Mouse (Mus musculus) stomach, embryonic 14.5 days (tissue): ENCODE results near the gene Stard9. TPM values are rescaled to one million over a fixed set of nuclear protein-coding genes. Genes with fewer than 3 reads are reported as not detected.

Experiments used
- ATAC-seq: fragments of 200-750 bp; cut with Nextera tagmentation; 2 replicates; pipeline ENCODE4 v1.8.0; 2017; ENCODE audit warnings: low read depth, moderate TSS enrichment; ENCODE audit not compliant: insufficient number of reproducible peaks, insufficient read depth, low FRiP score
- H3K27ac ChIP-seq: fragments of 300-500 bp; sonication (generic); 2 replicates; pipeline ENCODE4 v1.5.1; 2014; ENCODE audit warnings: mild to moderate bottlenecking, low read length, moderate library complexity, mixed read lengths
- H3K27me3 ChIP-seq: fragments of 300-500 bp; sonication (generic); 2 replicates; pipeline ENCODE4 v1.6.1; 2014; ENCODE audit warnings: low read length, control low read depth, mixed read lengths; ENCODE audit not compliant: control insufficient read depth, insufficient read depth
- H3K36me3 ChIP-seq: fragments of 300-500 bp; sonication (generic); 2 replicates; pipeline ENCODE4 v1.6.1; 2014; ENCODE audit warnings: mild to moderate bottlenecking, control low read depth, low read length, moderate library complexity, mixed read lengths; ENCODE audit not compliant: control insufficient read depth, insufficient read depth
- H3K4me1 ChIP-seq: fragments of 300-500 bp; sonication (generic); 2 replicates; pipeline ENCODE4 v1.6.1; 2014; ENCODE audit warnings: low read length, control low read depth, mixed read lengths; ENCODE audit not compliant: control insufficient read depth, insufficient read depth
- H3K4me2 ChIP-seq: fragments of 300-500 bp; sonication (generic); replicated peaks from 2 replicates; pipeline ENCODE4 v1.6.1; 2014; ENCODE audit warnings: low read depth, low read length, control low read depth
- H3K4me3 ChIP-seq: fragments of 300-500 bp; sonication (generic); 2 replicates; pipeline ENCODE4 v1.5.1; 2014; ENCODE audit warnings: low read depth, low read length, control low read depth
- H3K9ac ChIP-seq: fragments of 300-500 bp; sonication (generic); replicated peaks from 2 replicates; pipeline ENCODE4 v1.6.1; 2014; ENCODE audit warnings: low read depth, mild to moderate bottlenecking, control low read depth, low read length, moderate library complexity, mixed read lengths
- H3K9me3 ChIP-seq: fragments of 300-500 bp; sonication (generic); 2 replicates; pipeline ENCODE4 v1.6.1; 2016; ENCODE audit warnings: low read depth, low read length, control low read depth; ENCODE audit not compliant: control insufficient read depth
- WGBS: fragments of 180-500 bp; shearing (Covaris S2); extraction: QIAGEN DNeasy Blood & Tissue Kit; methylation state at CpG from one replicate; pipeline ENCODE4 v1.1.7; 2014; 5-methylcytosine and 5-hydroxymethylcytosine counted together
- polyA plus RNA-seq: library from polyadenylated mRNA; unstranded; fragments of >200 nt; fragmentation: Nextera tagmentation; extraction: Ambion mirVana; gene quantifications from 2 replicates; pipeline ENCODE4 v1.2.1, GENCODE M21; 2014

Gene Stard9
- polyA plus RNA-seq, 1 experiment from 2014 or later = 10.5 TPM

DNA sequence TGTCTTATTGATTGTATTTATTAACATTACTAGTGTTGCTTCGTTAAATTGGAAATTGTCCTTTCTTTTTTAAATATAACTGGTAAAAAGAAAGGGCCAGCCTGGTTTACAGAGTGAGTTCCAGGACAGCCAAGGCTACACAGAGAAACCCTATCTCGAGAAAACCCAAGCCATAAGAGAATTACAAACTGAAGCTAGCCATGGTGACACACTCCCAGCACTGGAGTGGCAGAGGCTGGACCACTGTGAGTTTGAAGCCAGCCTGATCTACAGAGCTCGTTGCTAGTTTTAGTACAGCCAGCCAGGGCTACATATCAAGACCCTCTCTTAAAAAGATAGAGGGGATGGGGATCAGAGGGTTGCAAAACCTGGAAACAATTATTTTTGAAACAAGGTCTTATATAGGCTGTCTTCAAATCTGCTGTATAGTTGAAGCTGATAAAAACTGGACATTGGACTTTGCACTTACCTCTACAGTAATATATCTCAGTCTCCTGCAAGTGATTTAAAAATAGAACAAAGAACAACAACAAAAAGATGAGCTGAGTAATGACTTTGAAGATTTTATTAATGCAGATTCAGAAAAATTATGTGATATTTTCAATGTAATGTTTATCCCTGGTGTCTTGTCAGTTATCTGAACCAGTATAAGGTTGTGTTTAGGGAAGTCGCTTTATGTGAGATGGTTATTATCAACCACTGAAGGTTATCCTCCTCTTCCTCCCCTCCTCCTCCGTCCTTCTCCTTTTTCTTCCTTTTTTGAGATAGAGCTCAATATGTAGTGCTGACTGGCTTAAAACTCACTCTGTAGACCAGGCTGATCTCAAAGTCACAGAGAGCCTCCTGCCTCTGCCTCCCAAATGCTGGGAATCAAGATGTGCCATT lies 12.4 kb upstream of the Stard9 start:
- Histone ChIP-seq H3K36me3 (peaks cover 19% of the 10 kb centered on the region), H3K4me2 (no peak overlapping the region), H3K27ac (no peak overlapping the region), H3K27me3 (no peaks in the 10 kb centered on the region), H3K4me1 (no peaks in the 10 kb centered on the region), H3K9ac (no peak overlapping the region), H3K4me3 (no peak overlapping the region), H3K9me3 (no peaks in the 10 kb centered on the region)
- ATAC-seq = no peak
- 90% methylated on average over 5 of the region's 5 CpGs for WGBS

DNA sequence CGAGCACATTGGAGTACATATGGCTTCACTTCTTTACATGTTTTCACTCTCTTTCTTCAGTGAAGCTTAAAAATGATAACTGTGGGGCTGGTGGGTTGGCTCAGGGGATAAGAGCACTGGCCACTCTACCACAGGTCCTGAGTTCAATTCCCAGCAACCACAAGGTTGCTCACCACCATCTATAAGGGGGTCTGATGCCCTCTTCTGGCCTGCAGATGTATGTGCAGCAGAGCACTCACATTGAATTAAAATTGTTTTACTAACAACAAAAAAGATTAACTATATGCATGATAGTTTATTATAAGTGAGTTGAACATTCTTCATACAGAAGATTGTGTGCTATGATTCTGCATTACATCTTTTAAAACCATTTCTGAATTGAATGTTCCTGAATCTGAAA lies 9.4 kb upstream of the Stard9 start:
- Histone ChIP-seq H3K4me3 (no peak overlapping the region), H3K4me2 (no peak overlapping the region), H3K36me3 (peaks cover 19% of the 10 kb centered on the region), H3K9ac (no peak overlapping the region), H3K9me3 (no peaks in the 10 kb centered on the region), H3K27me3 (no peaks in the 10 kb centered on the region), H3K27ac (no peak overlapping the region), H3K4me1 (no peaks in the 10 kb centered on the region)
- no peak for ATAC-seq
- WGBS = 100% methylated on average over 1 of the region's 1 CpGs

DNA sequence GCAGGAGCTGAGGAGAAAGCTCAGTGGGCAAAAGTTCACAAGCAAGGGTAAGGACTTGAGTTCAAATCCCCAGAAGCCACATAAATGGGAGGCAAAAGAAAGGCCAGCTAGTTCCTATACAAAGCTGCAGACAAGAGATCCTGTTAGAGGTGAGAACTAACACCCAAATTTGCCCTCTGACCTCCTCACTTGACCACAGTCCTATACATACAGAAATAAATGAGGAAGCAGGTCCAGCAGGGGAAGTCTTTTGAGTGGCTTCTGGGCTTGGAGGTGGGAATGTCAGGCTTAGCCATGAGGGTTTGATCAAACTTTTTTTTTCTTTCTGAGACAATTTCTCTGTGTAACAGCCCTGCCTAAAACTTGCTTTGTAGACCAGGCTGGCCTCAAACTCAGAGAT lies 6.0 kb upstream of the Stard9 start:
- Histone ChIP-seq H3K4me3 (no peak overlapping the region), H3K36me3 (peaks cover 11% of the 10 kb centered on the region), H3K27me3 (no peaks in the 10 kb centered on the region), H3K9ac (no peak overlapping the region), H3K4me1 (no peaks in the 10 kb centered on the region), H3K4me2 (no peak overlapping the region), H3K9me3 (no peaks in the 10 kb centered on the region), H3K27ac (no peak overlapping the region)
- no peak for ATAC-seq

DNA sequence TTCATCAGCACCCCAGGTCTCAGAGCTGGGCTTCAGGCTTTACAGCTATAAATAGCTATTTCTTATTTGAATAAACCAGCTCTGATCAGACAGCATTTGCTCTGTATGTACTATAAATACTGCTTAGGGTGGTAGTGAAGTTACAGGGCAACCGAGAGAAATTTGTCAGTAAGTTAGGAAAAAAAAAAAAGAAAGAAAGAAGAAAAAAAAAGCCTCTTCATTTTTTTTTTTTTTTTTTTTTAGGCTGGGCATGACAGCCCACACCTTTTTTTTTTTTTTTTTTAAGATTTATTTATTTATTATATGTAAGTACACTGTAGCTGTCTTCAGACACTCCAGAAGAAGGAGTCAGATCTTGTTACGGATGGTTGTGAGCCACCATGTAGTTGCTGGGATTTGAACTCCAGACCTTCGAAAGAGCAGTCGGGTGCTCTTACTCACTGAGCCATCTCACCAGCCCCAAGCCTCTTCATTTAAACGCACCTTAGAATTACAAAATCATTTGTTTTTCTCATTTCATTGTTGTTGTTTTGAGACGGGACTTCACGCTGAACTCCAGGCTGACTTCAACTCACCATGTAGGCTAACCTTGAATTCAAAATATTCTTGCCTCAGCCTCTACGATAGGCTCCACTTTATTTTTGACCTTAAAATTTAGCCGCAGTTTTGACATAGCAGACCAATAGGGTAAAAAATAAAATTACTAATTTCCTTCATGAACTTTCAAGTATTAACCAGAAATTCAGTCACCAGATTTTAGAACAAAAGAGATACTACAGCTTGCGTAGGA lies 650 bp upstream of the Stard9 start:
- Histone ChIP-seq H3K4me2 (peak overlapping the region; percentile 29), H3K4me3 (peak overlapping the region; percentile 48), H3K9me3 (no peaks in the 10 kb centered on the region), H3K27ac (no peak overlapping the region), H3K27me3 (no peaks in the 10 kb centered on the region), H3K4me1 (0 out of 2 replicates have a peak, but pooled peaks cover 2% of the 10 kb centered on the region), H3K9ac (no peak overlapping the region), H3K36me3 (0 out of 2 replicates have a peak, but pooled peaks cover 2% of the 10 kb centered on the region)
- WGBS = 25% methylated on average over 10 of the region's 10 CpGs
- ATAC-seq = peak; percentile 8; the same call in 1 of the 2 replicates

DNA sequence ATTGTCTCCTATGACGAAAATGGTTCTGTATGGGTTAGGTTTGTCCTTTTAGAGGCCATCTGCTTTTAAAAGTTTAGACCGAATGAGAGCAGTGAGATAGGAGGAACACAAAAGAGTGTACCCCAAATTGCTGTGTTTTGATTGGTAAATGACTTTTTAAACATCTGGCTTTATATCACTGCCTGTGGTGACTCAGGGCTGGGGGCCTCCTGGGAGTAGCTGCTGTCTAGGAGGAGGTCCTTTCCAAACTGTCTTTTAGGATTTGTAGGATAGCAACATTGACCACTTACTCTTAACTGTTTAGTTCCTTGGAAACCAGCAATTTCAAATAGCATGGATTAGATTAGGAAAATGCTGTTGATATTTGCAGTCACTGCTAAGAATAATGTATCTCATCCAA lies 1.3 kb downstream of the Stard9 start:
- Histone ChIP-seq H3K4me1 (0 out of 2 replicates have a peak, but pooled peaks cover 2% of the 10 kb centered on the region), H3K4me2 (peak overlapping the region; percentile 74; the same call in 1 of the 2 replicates), H3K27ac (no peak overlapping the region), H3K9me3 (no peaks in the 10 kb centered on the region), H3K36me3 (peaks cover 2% of the 10 kb centered on the region; the same call in 1 of the 2 replicates), H3K4me3 (no peak overlapping the region), H3K9ac (no peak overlapping the region), H3K27me3 (no peaks in the 10 kb centered on the region)
- ATAC-seq = no peak
- WGBS = 73% methylated on average over 2 of the region's 2 CpGs

DNA sequence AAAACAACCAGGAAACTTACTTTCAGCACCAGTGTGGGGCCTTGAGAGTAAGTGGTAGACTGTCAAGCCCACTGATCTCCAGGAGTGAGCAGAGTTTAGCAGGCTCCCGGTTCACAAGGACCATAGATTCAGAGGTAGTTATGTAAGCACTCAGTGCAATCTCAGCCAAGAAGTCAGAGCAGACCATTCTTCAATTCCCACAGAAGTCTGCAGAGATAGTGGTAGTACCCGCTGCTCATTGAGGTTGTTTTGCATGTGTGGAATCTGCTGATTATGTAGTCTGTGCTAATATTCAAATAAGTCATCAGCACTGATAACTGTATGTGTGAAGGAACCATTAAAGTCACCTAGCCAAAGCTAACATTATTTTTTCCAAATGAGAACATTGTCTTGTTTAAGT lies 1.7 kb downstream of the Stard9 start:
- ATAC-seq = no peak
- Histone ChIP-seq H3K27me3 (no peaks in the 10 kb centered on the region), H3K9ac (no peak overlapping the region), H3K27ac (no peak overlapping the region), H3K9me3 (no peaks in the 10 kb centered on the region), H3K4me2 (0 out of 2 replicates have a peak overlapping the region, but pooled peaks have one; percentile 6), H3K36me3 (peaks cover 2% of the 10 kb centered on the region; the same call in 1 of the 2 replicates), H3K4me3 (no peak overlapping the region), H3K4me1 (0 out of 2 replicates have a peak, but pooled peaks cover 2% of the 10 kb centered on the region)
- 63% methylated on average over 2 of the region's 2 CpGs for WGBS

DNA sequence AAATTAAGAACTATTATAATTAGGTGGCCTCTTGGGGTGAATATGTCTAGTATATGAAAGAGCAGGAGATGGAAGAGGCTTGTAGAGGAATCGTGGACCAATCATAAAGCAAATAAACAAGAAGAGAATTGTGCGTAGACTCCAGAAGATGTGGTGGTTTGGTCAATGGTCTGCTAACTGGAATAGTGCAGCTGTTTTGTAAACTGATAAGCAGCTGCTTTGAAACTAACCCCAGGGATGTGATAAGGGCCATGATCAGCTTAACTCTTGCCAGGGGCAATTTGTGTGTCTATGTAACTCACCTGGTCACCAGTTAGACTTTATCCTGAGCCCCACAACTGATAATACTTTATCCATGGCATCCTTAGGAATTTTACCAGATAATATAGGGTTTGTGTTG lies 2.6 kb downstream of the Stard9 start:
- WGBS = 73% methylated on average over 2 of the region's 2 CpGs
- H3K4me2 ChIP-seq = no peak overlapping the region
- H3K27me3 ChIP-seq = no peaks in the 10 kb centered on the region
- no peaks in the 10 kb centered on the region for H3K9me3 ChIP-seq
- H3K4me3 ChIP-seq = no peak overlapping the region
- peaks cover 2% of the 10 kb centered on the region; the same call in 1 of the 2 replicates for H3K36me3 ChIP-seq
- H3K27ac ChIP-seq = no peak overlapping the region
- no peak overlapping the region for H3K9ac ChIP-seq
- H3K4me1 ChIP-seq = 0 out of 2 replicates have a peak, but pooled peaks cover 2% of the 10 kb centered on the region
- ATAC-seq = no peak

DNA sequence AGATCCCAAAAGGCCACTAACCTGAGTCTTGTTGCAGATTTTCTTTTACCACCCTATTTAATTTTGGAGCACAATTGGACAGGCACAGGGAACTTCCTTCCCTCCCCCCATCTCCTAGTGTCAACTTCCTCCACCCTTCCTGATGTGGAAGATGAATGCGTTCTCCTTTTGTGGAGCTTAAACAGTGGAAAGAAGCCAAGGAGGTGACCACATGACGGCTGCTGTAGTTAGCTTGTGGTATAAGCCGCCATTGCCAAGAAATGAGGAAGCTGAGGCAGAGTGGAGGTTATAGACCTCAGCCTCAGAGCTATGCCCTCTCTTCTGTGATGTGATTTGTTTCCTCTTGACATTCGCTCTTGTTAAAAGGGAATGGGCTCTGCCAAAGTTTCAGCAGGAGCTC lies 3.0 kb downstream of the Stard9 start:
- no peak overlapping the region for H3K4me3 ChIP-seq
- WGBS = 71% methylated on average over 4 of the region's 4 CpGs
- no peaks in the 10 kb centered on the region for H3K9me3 ChIP-seq
- H3K9ac ChIP-seq = no peak overlapping the region
- no peak overlapping the region for H3K4me2 ChIP-seq
- no peak overlapping the region for H3K27ac ChIP-seq
- ATAC-seq = no peak
- H3K27me3 ChIP-seq = no peaks in the 10 kb centered on the region
- H3K36me3 ChIP-seq = peaks cover 2% of the 10 kb centered on the region; the same call in 1 of the 2 replicates
- 0 out of 2 replicates have a peak, but pooled peaks cover 2% of the 10 kb centered on the region for H3K4me1 ChIP-seq
